Mouse (Mus musculus): Measurements from ENCODE around the gene 4930578G10Rik. TPM values are rescaled to one million over a fixed set of nuclear protein-coding genes. Genes with fewer than 3 reads are reported as not detected.
A peak's percentile ranks its signal among the peaks of the same experiment; 100 is the strongest.

4930578G10Rik gene
- polyA plus RNA-seq, 1 experiment from 2014 or later: not detected

- Histone ChIP-seq H3K9me3 (replicated peaks; ENCODE audit: low read length) (no peaks in the 10 kb centered on the region), H3K9ac (ENCODE audit: low read depth, low read length) (no peak overlapping the region), H3K27me3 (ENCODE audit: insufficient read depth, low read length) (no peaks in the 10 kb centered on the region), H3K4me3 (replicated peaks; ENCODE audit: low read depth, low read length) (no peak overlapping the region), H3K4me2 (ENCODE audit: low read length) (no peak overlapping the region), H3K36me3 (ENCODE audit: insufficient read depth, low read length) (no peaks in the 10 kb centered on the region), H3K4me1 (replicated peaks; ENCODE audit: insufficient read depth, low read length) (no peaks in the 10 kb centered on the region), H3K27ac (no peak overlapping the region)
- no peak for ATAC-seq (replicated peaks; ENCODE audit: low FRiP score, low read depth)
- 45% methylated on average over 3 of the region's 3 CpGs for WGBS
- no peak for TF ChIP-seq CTCF (IDR thresholded peaks at IDR 0.05; ENCODE audit: low read depth)
- DNase-seq (ENCODE audit: low spot score): peak; percentile 16
These were observed 132.0 kb downstream of the 4930578G10Rik start for GRCm38 (mm10) chr4:42867390-42867789.

GRCm38 (mm10) chr4:42868193-42868592 is 132.8 kb downstream of the 4930578G10Rik start:
- ATAC-seq (replicated peaks; ENCODE audit: low FRiP score, low read depth) (no peak), DNase-seq (ENCODE audit: low spot score) (no peak)
- TF ChIP-seq CTCF (IDR thresholded peaks at IDR 0.05; ENCODE audit: low read depth): no peak
- Histone ChIP-seq H3K27me3 (ENCODE audit: insufficient read depth, low read length) (no peaks in the 10 kb centered on the region), H3K27ac (no peak overlapping the region), H3K4me1 (replicated peaks; ENCODE audit: insufficient read depth, low read length) (no peaks in the 10 kb centered on the region), H3K36me3 (ENCODE audit: insufficient read depth, low read length) (no peaks in the 10 kb centered on the region), H3K4me2 (ENCODE audit: low read length) (no peak overlapping the region), H3K9ac (ENCODE audit: low read depth, low read length) (no peak overlapping the region), H3K9me3 (replicated peaks; ENCODE audit: low read length) (no peaks in the 10 kb centered on the region), H3K4me3 (replicated peaks; ENCODE audit: low read depth, low read length) (no peak overlapping the region)
- WGBS: 79% methylated on average over 5 of the region's 5 CpGs

- 76% methylated on average over 5 of the region's 5 CpGs for WGBS
- Histone ChIP-seq H3K9me3 (replicated peaks; ENCODE audit: low read length) (no peaks in the 10 kb centered on the region), H3K4me1 (replicated peaks; ENCODE audit: insufficient read depth, low read length) (no peaks in the 10 kb centered on the region), H3K9ac (ENCODE audit: low read depth, low read length) (no peak overlapping the region), H3K27ac (no peak overlapping the region), H3K36me3 (ENCODE audit: insufficient read depth, low read length) (no peaks in the 10 kb centered on the region), H3K4me3 (replicated peaks; ENCODE audit: low read depth, low read length) (no peak overlapping the region), H3K27me3 (ENCODE audit: insufficient read depth, low read length) (no peaks in the 10 kb centered on the region), H3K4me2 (ENCODE audit: low read length) (no peak overlapping the region)
- ATAC-seq (replicated peaks; ENCODE audit: low FRiP score, low read depth) (no peak), DNase-seq (ENCODE audit: low spot score) (peak; percentile 64)
- TF ChIP-seq CTCF (IDR thresholded peaks at IDR 0.05; ENCODE audit: low read depth): peak; percentile 64
These were observed 135.4 kb downstream of the 4930578G10Rik start for GRCm38 (mm10) chr4:42870748-42871147.

GRCm38 (mm10) chr4:42872151-42872550 is 136.8 kb downstream of the 4930578G10Rik start:
- no peak for TF ChIP-seq CTCF (IDR thresholded peaks at IDR 0.05; ENCODE audit: low read depth)
- WGBS: 94% methylated on average over 7 of the region's 7 CpGs
- no peaks in the 10 kb centered on the region for H3K9me3 ChIP-seq (replicated peaks; ENCODE audit: low read length)
- no peaks in the 10 kb centered on the region for H3K4me1 ChIP-seq (replicated peaks; ENCODE audit: insufficient read depth, low read length)
- H3K9ac ChIP-seq (ENCODE audit: low read depth, low read length): no peak overlapping the region
- no peaks in the 10 kb centered on the region for H3K36me3 ChIP-seq (ENCODE audit: insufficient read depth, low read length)
- no peak overlapping the region for H3K4me2 ChIP-seq (ENCODE audit: low read length)
- DNase-seq (ENCODE audit: low spot score) (no peak), ATAC-seq (replicated peaks; ENCODE audit: low FRiP score, low read depth) (no peak)
- H3K27ac ChIP-seq: no peak overlapping the region
- H3K4me3 ChIP-seq (replicated peaks; ENCODE audit: low read depth, low read length): no peak overlapping the region
- no peaks in the 10 kb centered on the region for H3K27me3 ChIP-seq (ENCODE audit: insufficient read depth, low read length)

- H3K27ac ChIP-seq: no peak overlapping the region
- H3K4me1 ChIP-seq (replicated peaks; ENCODE audit: insufficient read depth, low read length): no peaks in the 10 kb centered on the region
- TF ChIP-seq CTCF (IDR thresholded peaks at IDR 0.05; ENCODE audit: low read depth): no peak
- H3K9ac ChIP-seq (ENCODE audit: low read depth, low read length): no peak overlapping the region
- H3K9me3 ChIP-seq (replicated peaks; ENCODE audit: low read length): no peaks in the 10 kb centered on the region
- ATAC-seq (replicated peaks; ENCODE audit: low FRiP score, low read depth) (no peak), DNase-seq (ENCODE audit: low spot score) (no peak)
- H3K4me3 ChIP-seq (replicated peaks; ENCODE audit: low read depth, low read length): no peak overlapping the region
- H3K27me3 ChIP-seq (ENCODE audit: insufficient read depth, low read length): no peaks in the 10 kb centered on the region
- 68% methylated on average over 16 of the region's 16 CpGs for WGBS
- H3K36me3 ChIP-seq (ENCODE audit: insufficient read depth, low read length): no peaks in the 10 kb centered on the region
- no peak overlapping the region for H3K4me2 ChIP-seq (ENCODE audit: low read length)
These were observed 137.5 kb downstream of the 4930578G10Rik start for GRCm38 (mm10) chr4:42872746-42873435.

- no peak within 1 kb of the TSS for H3K27ac ChIP-seq
- no peak within 1 kb of the TSS for H3K4me2 ChIP-seq (ENCODE audit: low read length)
- no peak for ATAC-seq (replicated peaks; ENCODE audit: low FRiP score, low read depth)
- no peaks in the 10 kb centered on the region for H3K4me1 ChIP-seq (replicated peaks; ENCODE audit: insufficient read depth, low read length)
- 90% methylated on average over 7 of the region's 7 CpGs for WGBS
- no peak for TF ChIP-seq CTCF (IDR thresholded peaks at IDR 0.05; ENCODE audit: low read depth)
- H3K4me3 ChIP-seq (replicated peaks; ENCODE audit: low read depth, low read length): no peak within 1 kb of the TSS
- DNase-seq (ENCODE audit: low spot score): no peak
- H3K27me3 ChIP-seq (ENCODE audit: insufficient read depth, low read length): no peaks in the 10 kb centered on the region
- no peaks in the 10 kb centered on the region for H3K36me3 ChIP-seq (ENCODE audit: insufficient read depth, low read length)
- no peaks in the 10 kb centered on the region for H3K9me3 ChIP-seq (replicated peaks; ENCODE audit: low read length)
- no peak within 1 kb of the TSS for H3K9ac ChIP-seq (ENCODE audit: low read depth, low read length)
These were observed 138.8 kb downstream of the 4930578G10Rik start, which contains the start of gene Fam205c for GRCm38 (mm10) chr4:42874134-42874533. TSS of gene Fam205c (minus strand) at chr4:42874234.
